Mouse (Mus musculus) left cerebral cortex, adult 6 months (tissue): Measurements from ENCODE around the gene Trpv1. TPM values are rescaled to one million over a fixed set of nuclear protein-coding genes. Genes with fewer than 3 reads are reported as not detected.

Source experiments
- long read RNA-seq, 2 experiments: library from polyadenylated mRNA; unstranded; transcript quantifications; one replicate each; pipeline ENCODE4 v2.0.0; 2019 to 2020
- polyA plus RNA-seq: library from polyadenylated mRNA; unstranded; fragments of <200 nt; fragmentation: Nextera tagmentation; gene quantifications from 2 replicates; pipeline ENCODE4 v1.2.3, GENCODE M21; 2021

The Trpv1 gene
- polyA plus RNA-seq = not detected in 2 replicates
- long read RNA-seq, experiment 1 = 0 reads
- long read RNA-seq, experiment 2 = 0 reads

GRCm38 (mm10) chr11:73233992-73234391, at the start of gene Trpv1:
TSS of gene Trpv1 (plus strand) at chr11:73234292.

GRCm38 (mm10) chr11:73198603-73199229, 35.4 kb upstream of the Trpv1 start, which contains the start of gene Ctns:
TSS of gene Ctns (minus strand) at chr11:73199042.

GRCm38 (mm10) chr11:73199230-73199712, 34.8 kb upstream of the Trpv1 start, which contains the start of gene Shpk:
TSS of gene Shpk (plus strand) at chr11:73199460.

GRCm38 (mm10) chr11:73267267-73267666, 33.2 kb downstream of the Trpv1 start, which contains the start of gene Trpv3:
TSS of gene Trpv3 (plus strand) at chr11:73267388.

Other genes with a start within 250 kb of the Trpv1 start
- 0.21 and 0.23 TPM in 2 replicates for gene P2rx1, start 235.2 kb upstream of the Trpv1 start, polyA plus RNA-seq
- 62.5 and 73.7 TPM in 2 replicates for gene Camkk1, start 215.3 kb upstream of the Trpv1 start, polyA plus RNA-seq
- 2.2 and 2.5 TPM in 2 replicates for gene Ncbp3, start 186.5 kb upstream of the Trpv1 start, polyA plus RNA-seq
- 0.09 and 0.11 TPM in 2 replicates for gene Itgae, start 143.7 kb upstream of the Trpv1 start, polyA plus RNA-seq
- 0.09 and 0.11 TPM in 2 replicates for gene Haspin, start 96.0 kb upstream of the Trpv1 start, polyA plus RNA-seq
- gene P2rx5, start 73.9 kb upstream of the Trpv1 start, polyA plus RNA-seq = 0.35 and 0.81 TPM in 2 replicates
- 70.0 and 84.2 TPM in 2 replicates for gene Emc6, start 57.3 kb upstream of the Trpv1 start, polyA plus RNA-seq
- gene Tax1bp3, start 57.2 kb upstream of the Trpv1 start, polyA plus RNA-seq = 10.2 and 11.4 TPM in 2 replicates
- 4.9 and 5.3 TPM in 2 replicates for gene Ctns, start 35.2 kb upstream of the Trpv1 start, polyA plus RNA-seq
- 1.3 and 1.4 TPM in 2 replicates for gene Shpk, start 34.8 kb upstream of the Trpv1 start, polyA plus RNA-seq
- 0.10 and 0.16 TPM in 2 replicates for gene Trpv3, start 33.1 kb downstream of the Trpv1 start, polyA plus RNA-seq
- 21.8 and 41.0 TPM in 2 replicates for gene Aspa, start 95.3 kb downstream of the Trpv1 start, polyA plus RNA-seq
- gene Gm49340, start 95.4 kb downstream of the Trpv1 start, polyA plus RNA-seq = not detected in 2 replicates
- gene Spata22, start 95.4 kb downstream of the Trpv1 start, polyA plus RNA-seq = not detected in 2 replicates
- not detected in 2 replicates for gene Olfr20, start 116.5 kb downstream of the Trpv1 start, polyA plus RNA-seq
- gene Olfr376, start 137.0 kb downstream of the Trpv1 start, polyA plus RNA-seq = not detected in 2 replicates
- gene Olfr1, start 165.3 kb downstream of the Trpv1 start, polyA plus RNA-seq = not detected in 2 replicates
- not detected in 2 replicates for gene Olfr378, start 194.2 kb downstream of the Trpv1 start, polyA plus RNA-seq
- gene Olfr380, start 223.2 kb downstream of the Trpv1 start, polyA plus RNA-seq = not detected in 2 replicates